ENCODE assay signal across 15 mouse cellular contexts in the genomic region with DNA sequence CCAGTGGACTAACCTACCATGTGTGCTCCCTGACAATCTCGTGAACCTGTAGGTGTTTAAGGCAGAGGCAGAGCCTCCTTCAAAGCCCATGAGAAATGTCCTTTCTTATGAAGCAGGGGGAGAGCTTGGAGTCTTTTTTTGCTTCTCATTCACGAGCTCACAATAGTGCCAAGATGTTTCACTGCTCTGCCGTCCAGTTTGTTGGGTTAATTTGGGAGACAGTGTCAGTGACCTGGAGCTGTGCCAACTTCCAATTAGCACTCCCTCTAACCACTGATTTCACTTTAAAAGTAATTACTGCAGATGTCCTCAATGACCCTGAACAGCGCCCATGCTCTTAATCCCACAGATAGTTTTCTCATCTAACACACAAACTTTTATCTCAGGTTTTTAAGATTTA. TPM values are rescaled to one million over a fixed set of nuclear protein-coding genes. Genes with fewer than 3 reads are reported as not detected.
DNase-seq lines count a peak whose midpoint lies in the region; ATAC-seq and TF ChIP-seq lines count a peak whose summit lies in the region.
"Had no signal": no experiment of that assay in that cellular context is flagged by ENCODE, and none has a peak within 500 bp of the region (broad histone marks: within the 10 kb centered on the region; RNA-seq: fewer than 3 reads in every experiment).

No protein-coding gene starts in this region.

- ATAC-seq in Patski: no peak
- peak; percentile 49; the same call in 1 of the 2 replicates for ATAC-seq in forebrain, embryonic 16.5 days
- ATAC-seq: activated CD4-positive, CD25-positive, alpha-beta regulatory T cell, adult 4 months had no signal

- no peak overlapping the region for H3K4me3 ChIP-seq in forebrain, embryonic 16.5 days (replicated peaks; ENCODE audit: low read length)
- H3K4me3 ChIP-seq: hindbrain, embryonic 12.5 days; liver, embryonic 15.5 days had no signal

- POLR2A ChIA-PET in Patski (lab: Charles Lee): interaction anchor here (0.6 kb wide), 1 partner anchor 584 kb away, joined by 3 read pairs; no protein-coding TSS in a partner anchor

- no peak overlapping the region for H3K27ac ChIP-seq in forebrain, embryonic 16.5 days (ENCODE audit: low read length)
- H3K27ac ChIP-seq: hindbrain, embryonic 12.5 days; liver, embryonic 15.5 days; macrophage had no signal

- 7% methylated on average over 4 of the region's 4 CpGs for WGBS in forebrain, embryonic 16.5 days

- H3K27me3 ChIP-seq in Patski: no peaks in the 10 kb centered on the region
- H3K27me3 ChIP-seq in forebrain, embryonic 16.5 days (replicated peaks; ENCODE audit: control insufficient read depth, insufficient read depth, low read length): no peaks in the 10 kb centered on the region
- H3K27me3 ChIP-seq: hindbrain, embryonic 12.5 days; liver, embryonic 15.5 days had no signal

- DNase-seq in cerebellum, adult 11-12 months: peak; percentile 21
- DNase-seq in cerebellum, adult 11 months: no peak
- DNase-seq in kidney, postnatal 10 days: peak; percentile 34
- DNase-seq in kidney, adult 18-20 months: no peak
- DNase-seq in Patski (ENCODE audit: low read depth, low spot score): peak; percentile 17
- DNase-seq in testis, postnatal 14 days (ENCODE audit: low spot score): no peak
- DNase-seq in adrenal gland, postnatal 10 days: no peak
- DNase-seq: embryo, embryonic 11 days; gastrocnemius, postnatal 36 days; spleen, adult 18-20 months had no signal

- H3K36me3 ChIP-seq in forebrain, embryonic 16.5 days (ENCODE audit: control insufficient read depth, insufficient read depth): no peaks in the 10 kb centered on the region
- H3K36me3 ChIP-seq: hindbrain, embryonic 12.5 days; liver, embryonic 15.5 days had no signal

- TF ChIP-seq CTCF in Patski (IDR thresholded peaks at IDR 0.05): no peak

- H3K4me2 ChIP-seq in forebrain, embryonic 16.5 days (ENCODE audit: low read length): no peak overlapping the region
- H3K4me2 ChIP-seq: hindbrain, embryonic 12.5 days; liver, embryonic 15.5 days had no signal

- peaks cover 3% of the 10 kb centered on the region; the same call in 1 of the 2 replicates for H3K4me1 ChIP-seq in forebrain, embryonic 16.5 days (replicated peaks; ENCODE audit: control insufficient read depth, insufficient read depth, low read length)
- H3K4me1 ChIP-seq: hindbrain, embryonic 12.5 days; liver, embryonic 15.5 days had no signal

- CTCF ChIA-PET in Patski (lab: Charles Lee): interaction anchor here (1.1 to 4.8 kb wide), 3 partner anchors 12 to 322 kb away, joined by 3 to 31 read pairs (median 3); no protein-coding TSS in a partner anchor

- in situ Hi-C loops in Patski (cut with MboI; ENCODE audit: low pct_unique_long_range_greater_than_20kb): loop anchor here (10.0 kb wide), 1 partner anchor 348 kb away; no protein-coding TSS in a partner anchor

- 0 out of 2 replicates have a peak, but pooled peaks cover 2% of the 10 kb centered on the region for H3K9me3 ChIP-seq in forebrain, embryonic 16.5 days (ENCODE audit: control insufficient read depth, low read length)
- H3K9me3 ChIP-seq: hindbrain, embryonic 12.5 days; liver, embryonic 15.5 days had no signal

- H3K9ac ChIP-seq in forebrain, embryonic 16.5 days (replicated peaks; ENCODE audit: low read depth, low read length): no peak overlapping the region
- H3K9ac ChIP-seq: hindbrain, embryonic 12.5 days; liver, embryonic 15.5 days had no signal

RNA-seq across cellular contexts. Expression of a gene that starts 50.9 kb away (rescaled TPM):
- polyA plus RNA-seq in Patski (2021): 48.5 TPM
- polyA plus RNA-seq in forebrain, embryonic 16.5 days (2015; fragmentation: Nextera tagmentation; extraction: Ambion mirVana): 6.2 and 6.5 TPM in 2 replicates
- total RNA-seq in adrenal gland, postnatal 10 days (2021): 10 to 100 TPM; 36.5 to 45.0 TPM

Comparison
In these comparisons a context has a peak if more than half of its experiments do, and no peak if none do; other contexts are left out.
1. DNase-seq: peak in cerebellum, adult 11-12 months (single experiment), kidney, postnatal 10 days (single experiment) and Patski (single experiment); none in cerebellum, adult 11 months (single experiment), kidney, adult 18-20 months (single experiment), testis, postnatal 14 days (single experiment) and adrenal gland, postnatal 10 days (single experiment).